Mouse (Mus musculus): ENCODE measurements around the gene Abca8b.

DNA sequence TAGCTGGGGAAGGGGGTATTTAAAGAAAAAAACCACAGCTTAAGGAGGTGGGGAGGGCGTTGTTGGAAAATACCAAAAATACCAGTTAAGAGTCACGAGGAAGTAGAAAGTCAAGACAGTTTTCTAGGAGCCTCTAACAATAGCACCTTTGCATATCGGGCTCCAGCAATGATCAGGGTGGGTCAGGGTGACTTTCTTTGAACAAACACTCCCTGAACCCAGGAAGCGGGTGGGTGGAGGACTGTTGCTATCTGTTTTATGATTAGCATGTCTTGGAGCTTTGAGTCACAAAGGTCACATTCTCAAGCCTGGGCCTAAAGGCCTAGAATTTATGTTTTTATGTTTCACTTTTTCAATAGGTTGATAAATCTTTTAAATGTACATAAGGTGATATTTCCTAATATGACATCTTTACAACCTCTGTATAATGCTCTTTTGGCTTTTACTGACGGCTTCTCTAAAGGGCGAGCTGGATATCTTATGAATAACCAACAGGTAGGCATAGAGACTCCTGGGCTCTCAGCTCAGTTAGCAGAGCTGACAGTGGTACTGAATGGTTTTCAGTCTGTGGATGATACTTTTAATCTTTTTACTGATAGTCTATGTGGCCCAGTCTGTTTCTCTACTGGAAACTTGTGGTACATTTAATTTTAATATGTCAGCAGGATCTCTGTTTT, 96.7 kb downstream of the Abca8b start:
- TF ChIP-seq CTCF (IDR thresholded peaks at IDR 0.05; ENCODE audit: low read depth) (no peak), EP300 (IDR thresholded peaks at IDR 0.05; ENCODE audit: low read depth) (no peak)
